Mouse (Mus musculus): ENCODE results near the gene Cdc42bpa. TPM values are rescaled to one million over a fixed set of nuclear protein-coding genes. Genes with fewer than 3 reads are reported as not detected.

The Cdc42bpa gene
- polyA plus RNA-seq, 1 experiment from 2014 or later, result 29.5 TPM

DNA sequence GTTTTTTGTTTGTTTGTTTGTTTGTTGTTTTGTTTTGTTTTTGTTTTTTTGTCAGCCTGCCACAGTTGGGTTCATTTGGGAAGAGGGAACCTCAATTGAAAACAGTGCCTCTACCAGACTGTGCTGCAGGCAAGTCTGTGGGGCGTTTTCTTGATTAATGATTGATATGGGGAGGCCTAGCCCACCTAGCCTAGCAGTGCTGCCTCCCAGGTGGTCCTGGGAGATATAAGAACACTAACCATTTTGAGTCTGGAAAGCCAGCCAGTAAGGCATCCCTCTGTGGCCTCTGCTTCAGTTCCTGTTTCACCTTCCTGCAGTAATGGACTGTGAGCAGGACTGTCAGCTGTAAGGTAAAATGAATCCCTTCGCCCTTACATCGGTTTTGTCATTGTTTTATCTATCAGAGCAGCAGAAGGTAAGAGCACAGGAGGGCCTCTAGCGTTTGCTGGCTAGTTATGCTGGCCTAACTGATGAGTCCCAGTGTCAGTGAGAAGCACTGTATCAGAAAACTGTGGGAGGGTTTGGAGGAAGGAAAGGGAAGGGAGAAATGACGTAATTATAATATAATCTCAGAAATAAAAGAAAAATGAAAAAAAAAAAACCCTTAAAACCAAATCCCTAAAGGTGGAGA is 15.5 kb downstream of the Cdc42bpa start:
- H3K4me3 ChIP-seq (replicated peaks; ENCODE audit: low read depth, low read length), result no peak overlapping the region
- no peak overlapping the region for H3K9ac ChIP-seq (replicated peaks; ENCODE audit: low read length)
- H3K9me3 ChIP-seq (ENCODE audit: control insufficient read depth, low read length), result no peaks in the 10 kb centered on the region
- 85% methylated on average over 5 of the region's 5 CpGs for WGBS
- ATAC-seq (ENCODE audit: low FRiP score, low TSS enrichment), result no peak
- H3K27ac ChIP-seq (replicated peaks; ENCODE audit: low read depth, low read length), result no peak overlapping the region
- H3K4me1 ChIP-seq (ENCODE audit: control insufficient read depth, insufficient read depth, low read length), result no peaks in the 10 kb centered on the region
- H3K27me3 ChIP-seq (ENCODE audit: control insufficient read depth, insufficient read depth, low read length), result no peaks in the 10 kb centered on the region
- no peaks in the 10 kb centered on the region for H3K36me3 ChIP-seq (ENCODE audit: control insufficient read depth, insufficient read depth, low read length)
- no peak overlapping the region for H3K4me2 ChIP-seq (ENCODE audit: low read length)
- DNase-seq, result no peak

GRCm38 (mm10) chr1:179977437-179977836 is 17.2 kb downstream of the Cdc42bpa start:
- H3K9ac ChIP-seq (replicated peaks; ENCODE audit: low read length), result no peak overlapping the region
- 82% methylated on average over 6 of the region's 6 CpGs for WGBS
- no peaks in the 10 kb centered on the region for H3K36me3 ChIP-seq (ENCODE audit: control insufficient read depth, insufficient read depth, low read length)
- H3K27me3 ChIP-seq (ENCODE audit: control insufficient read depth, insufficient read depth, low read length), result no peaks in the 10 kb centered on the region
- ATAC-seq (ENCODE audit: low FRiP score, low TSS enrichment) (no peak), DNase-seq (no peak)
- H3K4me1 ChIP-seq (ENCODE audit: control insufficient read depth, insufficient read depth, low read length), result no peaks in the 10 kb centered on the region
- no peak overlapping the region for H3K4me2 ChIP-seq (ENCODE audit: low read length)
- H3K4me3 ChIP-seq (replicated peaks; ENCODE audit: low read depth, low read length), result no peak overlapping the region
- peaks cover 5% of the 10 kb centered on the region; the same call in 1 of the 2 replicates for H3K9me3 ChIP-seq (ENCODE audit: control insufficient read depth, low read length)
- no peak overlapping the region for H3K27ac ChIP-seq (replicated peaks; ENCODE audit: low read depth, low read length)

DNA sequence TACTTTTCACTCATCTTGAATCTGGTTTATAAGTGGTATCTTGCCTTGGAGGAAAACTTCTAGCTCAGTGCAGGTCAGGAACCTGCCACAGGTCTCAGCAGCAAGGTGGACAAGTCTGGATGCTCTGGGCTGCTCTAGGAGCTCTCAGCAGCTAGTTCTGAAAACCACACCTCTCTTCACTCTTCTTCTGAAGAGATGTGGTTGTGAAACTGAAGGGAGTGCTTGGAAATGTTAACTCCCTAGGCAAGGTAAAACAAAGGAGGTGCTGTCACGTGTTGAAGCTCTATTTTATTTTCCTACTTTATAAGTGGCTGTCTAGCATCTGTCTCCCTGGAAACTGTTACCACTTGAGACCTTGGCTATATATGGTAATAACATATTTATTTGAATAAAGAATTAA is 18.5 kb downstream of the Cdc42bpa start:
- Histone ChIP-seq H3K9me3 (ENCODE audit: control insufficient read depth, low read length) (peaks cover 5% of the 10 kb centered on the region; the same call in 1 of the 2 replicates), H3K4me2 (ENCODE audit: low read length) (no peak overlapping the region), H3K4me1 (ENCODE audit: control insufficient read depth, insufficient read depth, low read length) (no peaks in the 10 kb centered on the region), H3K36me3 (ENCODE audit: control insufficient read depth, insufficient read depth, low read length) (no peaks in the 10 kb centered on the region), H3K9ac (replicated peaks; ENCODE audit: low read length) (no peak overlapping the region), H3K4me3 (replicated peaks; ENCODE audit: low read depth, low read length) (no peak overlapping the region), H3K27me3 (ENCODE audit: control insufficient read depth, insufficient read depth, low read length) (no peaks in the 10 kb centered on the region), H3K27ac (replicated peaks; ENCODE audit: low read depth, low read length) (no peak overlapping the region)
- ATAC-seq (ENCODE audit: low FRiP score, low TSS enrichment) (no peak), DNase-seq (no peak)
- 70% methylated on average over 1 of the region's 1 CpGs for WGBS

DNA sequence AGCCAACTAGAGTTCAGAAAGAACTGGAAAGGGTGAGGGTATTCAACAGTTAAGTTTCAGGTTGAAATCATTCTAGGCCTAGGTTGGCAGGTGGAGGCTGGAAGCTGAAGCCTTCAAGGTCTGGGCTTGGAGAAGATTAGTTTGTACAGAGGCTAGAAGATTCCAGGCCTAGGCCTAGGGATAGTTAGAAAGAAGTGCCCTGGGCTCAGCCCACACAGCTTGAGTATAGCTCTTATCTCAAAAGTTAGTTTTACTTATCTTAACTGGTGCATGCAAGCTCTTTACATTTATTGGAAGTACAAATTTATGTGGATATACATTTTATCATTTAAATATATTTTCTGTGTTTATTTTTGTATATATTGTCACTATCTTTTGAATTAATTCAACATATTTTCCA is 21.4 kb downstream of the Cdc42bpa start:
- Histone ChIP-seq H3K27ac (replicated peaks; ENCODE audit: low read depth, low read length) (no peak overlapping the region), H3K4me1 (ENCODE audit: control insufficient read depth, insufficient read depth, low read length) (no peaks in the 10 kb centered on the region), H3K9me3 (ENCODE audit: control insufficient read depth, low read length) (peaks cover 5% of the 10 kb centered on the region; the same call in 1 of the 2 replicates), H3K4me2 (ENCODE audit: low read length) (no peak overlapping the region), H3K27me3 (ENCODE audit: control insufficient read depth, insufficient read depth, low read length) (no peaks in the 10 kb centered on the region), H3K9ac (replicated peaks; ENCODE audit: low read length) (no peak overlapping the region), H3K4me3 (replicated peaks; ENCODE audit: low read depth, low read length) (no peak overlapping the region), H3K36me3 (ENCODE audit: control insufficient read depth, insufficient read depth, low read length) (no peaks in the 10 kb centered on the region)
- DNase-seq (no peak), ATAC-seq (ENCODE audit: low FRiP score, low TSS enrichment) (no peak)

DNA sequence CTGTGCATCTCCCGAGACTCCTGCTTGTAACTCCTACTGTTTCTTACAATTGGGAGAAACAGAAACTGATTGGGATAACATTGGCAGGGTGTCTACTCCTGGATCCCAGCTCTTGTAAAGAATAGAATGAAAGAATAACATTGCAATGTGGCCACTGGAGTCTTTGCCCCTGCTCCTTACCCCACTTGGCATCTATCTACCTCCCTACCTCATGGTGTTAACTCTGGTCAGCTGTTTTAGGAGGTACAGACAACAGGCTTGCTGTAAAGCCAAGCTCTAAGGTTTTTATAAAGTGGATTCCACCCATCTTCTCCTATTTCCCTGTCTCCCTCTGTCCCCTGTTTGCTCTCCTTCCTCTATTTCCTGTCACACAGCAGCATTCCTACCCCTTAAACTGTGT is 21.9 kb downstream of the Cdc42bpa start:
- ATAC-seq (ENCODE audit: low FRiP score, low TSS enrichment) (no peak), DNase-seq (no peak)
- Histone ChIP-seq H3K36me3 (ENCODE audit: control insufficient read depth, insufficient read depth, low read length) (no peaks in the 10 kb centered on the region), H3K27me3 (ENCODE audit: control insufficient read depth, insufficient read depth, low read length) (no peaks in the 10 kb centered on the region), H3K9me3 (ENCODE audit: control insufficient read depth, low read length) (peaks cover 5% of the 10 kb centered on the region; the same call in 1 of the 2 replicates), H3K9ac (replicated peaks; ENCODE audit: low read length) (no peak overlapping the region), H3K27ac (replicated peaks; ENCODE audit: low read depth, low read length) (no peak overlapping the region), H3K4me3 (replicated peaks; ENCODE audit: low read depth, low read length) (no peak overlapping the region), H3K4me1 (ENCODE audit: control insufficient read depth, insufficient read depth, low read length) (no peaks in the 10 kb centered on the region), H3K4me2 (ENCODE audit: low read length) (no peak overlapping the region)
- 93% methylated on average over 1 of the region's 1 CpGs for WGBS

DNA sequence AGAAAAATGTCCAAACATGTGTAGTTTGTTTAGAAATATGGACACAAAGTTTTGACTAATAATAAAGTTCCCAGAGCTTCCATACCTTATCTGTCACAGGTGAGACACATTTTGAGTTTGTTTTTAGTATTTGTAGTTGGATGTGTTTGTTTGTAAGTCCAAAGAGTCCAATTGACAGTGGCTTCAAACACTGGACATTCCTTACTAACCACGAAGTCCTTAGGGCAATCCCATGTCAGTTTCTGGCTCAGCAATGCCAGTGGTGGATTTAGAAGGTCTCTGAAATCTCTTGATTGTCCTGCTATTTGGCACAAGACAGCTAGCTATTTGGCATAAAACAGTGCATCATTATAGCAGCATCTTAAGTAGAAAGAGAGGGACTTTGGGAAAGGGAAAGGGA is 22.7 kb downstream of the Cdc42bpa start:
- Histone ChIP-seq H3K9ac (replicated peaks; ENCODE audit: low read length) (no peak overlapping the region), H3K9me3 (ENCODE audit: control insufficient read depth, low read length) (peaks cover 5% of the 10 kb centered on the region; the same call in 1 of the 2 replicates), H3K4me2 (ENCODE audit: low read length) (no peak overlapping the region), H3K27ac (replicated peaks; ENCODE audit: low read depth, low read length) (no peak overlapping the region), H3K27me3 (ENCODE audit: control insufficient read depth, insufficient read depth, low read length) (no peaks in the 10 kb centered on the region), H3K4me1 (ENCODE audit: control insufficient read depth, insufficient read depth, low read length) (no peaks in the 10 kb centered on the region), H3K4me3 (replicated peaks; ENCODE audit: low read depth, low read length) (no peak overlapping the region), H3K36me3 (ENCODE audit: control insufficient read depth, insufficient read depth, low read length) (no peaks in the 10 kb centered on the region)
- 98% methylated on average over 1 of the region's 1 CpGs for WGBS
- DNase-seq, result no peak
- no peak for ATAC-seq (ENCODE audit: low FRiP score, low TSS enrichment)

DNA sequence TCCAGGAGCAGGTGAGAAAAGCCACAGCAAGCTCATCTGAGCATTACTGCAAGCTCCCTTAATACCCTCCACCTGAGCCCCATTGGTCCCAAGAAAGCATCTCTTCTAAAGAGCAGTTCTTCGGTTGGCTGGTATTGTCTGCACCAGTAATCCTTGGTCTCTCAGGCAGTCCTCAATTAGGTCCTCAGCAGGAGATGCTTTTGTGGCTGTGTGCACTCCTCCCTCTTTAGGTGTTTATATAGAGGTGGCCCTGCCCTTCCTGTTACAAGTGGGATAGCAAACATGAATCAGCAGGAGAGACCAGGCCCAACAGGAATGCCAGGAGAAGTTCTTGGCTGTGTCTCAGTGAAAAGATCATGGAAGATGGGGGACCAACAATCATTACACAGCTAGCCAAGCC is 23.9 kb downstream of the Cdc42bpa start:
- Histone ChIP-seq H3K27ac (replicated peaks; ENCODE audit: low read depth, low read length) (no peak overlapping the region), H3K27me3 (ENCODE audit: control insufficient read depth, insufficient read depth, low read length) (no peaks in the 10 kb centered on the region), H3K9ac (replicated peaks; ENCODE audit: low read length) (no peak overlapping the region), H3K4me3 (replicated peaks; ENCODE audit: low read depth, low read length) (no peak overlapping the region), H3K4me1 (ENCODE audit: control insufficient read depth, insufficient read depth, low read length) (no peaks in the 10 kb centered on the region), H3K4me2 (ENCODE audit: low read length) (no peak overlapping the region), H3K9me3 (ENCODE audit: control insufficient read depth, low read length) (peaks cover 5% of the 10 kb centered on the region; the same call in 1 of the 2 replicates), H3K36me3 (ENCODE audit: control insufficient read depth, insufficient read depth, low read length) (no peaks in the 10 kb centered on the region)
- DNase-seq (no peak), ATAC-seq (ENCODE audit: low FRiP score, low TSS enrichment) (no peak)
- 42% methylated on average over 1 of the region's 1 CpGs for WGBS

DNA sequence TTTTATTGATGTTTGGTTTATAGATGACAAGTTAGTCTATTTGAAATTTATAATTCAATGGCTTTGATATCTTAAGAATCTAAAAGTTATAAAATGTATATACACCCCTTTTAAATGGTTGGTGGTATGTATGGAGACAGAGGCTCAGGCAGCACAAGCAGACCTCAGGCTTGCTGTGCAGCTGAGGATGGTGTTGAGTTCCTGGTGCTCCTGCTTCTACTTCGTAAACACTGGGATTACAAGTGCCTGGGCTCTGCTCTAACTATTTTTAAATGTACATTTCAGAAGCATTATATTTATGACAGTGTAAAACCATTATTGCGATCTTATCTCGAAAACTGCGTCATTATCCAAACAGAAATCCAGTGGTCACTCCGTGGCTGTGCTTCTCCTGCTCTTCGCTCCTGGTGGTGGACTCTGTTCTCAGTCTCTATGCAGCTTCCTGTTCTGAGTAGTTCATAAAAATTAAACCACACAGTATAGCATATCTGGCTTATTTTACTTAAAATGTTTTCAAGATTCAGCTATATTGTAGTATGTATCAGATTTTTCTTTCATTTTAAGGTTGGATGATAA is 31.5 kb downstream of the Cdc42bpa start:
- Histone ChIP-seq H3K9me3 (ENCODE audit: control insufficient read depth, low read length) (no peaks in the 10 kb centered on the region), H3K4me3 (replicated peaks; ENCODE audit: low read depth, low read length) (no peak overlapping the region), H3K36me3 (ENCODE audit: control insufficient read depth, insufficient read depth, low read length) (no peaks in the 10 kb centered on the region), H3K9ac (replicated peaks; ENCODE audit: low read length) (no peak overlapping the region), H3K27ac (replicated peaks; ENCODE audit: low read depth, low read length) (no peak overlapping the region), H3K4me2 (ENCODE audit: low read length) (no peak overlapping the region), H3K27me3 (ENCODE audit: control insufficient read depth, insufficient read depth, low read length) (no peaks in the 10 kb centered on the region), H3K4me1 (ENCODE audit: control insufficient read depth, insufficient read depth, low read length) (no peaks in the 10 kb centered on the region)
- ATAC-seq (ENCODE audit: low FRiP score, low TSS enrichment), result no peak
- DNase-seq, result no peak
- 89% methylated on average over 6 of the region's 6 CpGs for WGBS

DNA sequence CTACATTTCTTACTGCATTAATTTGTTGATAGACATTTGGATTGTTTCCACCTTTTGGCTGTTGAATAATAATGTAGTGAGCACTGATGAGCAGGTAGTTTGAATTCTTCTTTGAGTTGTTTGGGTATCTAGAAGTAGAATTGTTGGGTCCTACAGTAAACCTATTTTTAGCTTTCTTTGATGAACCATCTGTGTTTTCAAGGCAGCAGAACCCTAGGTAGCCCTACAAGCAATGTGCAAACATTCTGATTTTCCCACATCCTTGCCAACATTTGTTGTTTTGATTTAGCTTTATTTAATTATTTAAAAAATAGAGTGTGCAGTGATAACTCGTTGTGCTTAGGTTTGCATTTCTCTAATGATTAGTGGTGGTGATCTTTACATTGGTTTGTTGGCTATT is 32.0 kb downstream of the Cdc42bpa start:
- Histone ChIP-seq H3K27me3 (ENCODE audit: control insufficient read depth, insufficient read depth, low read length) (no peaks in the 10 kb centered on the region), H3K9me3 (ENCODE audit: control insufficient read depth, low read length) (no peaks in the 10 kb centered on the region), H3K36me3 (ENCODE audit: control insufficient read depth, insufficient read depth, low read length) (no peaks in the 10 kb centered on the region), H3K9ac (replicated peaks; ENCODE audit: low read length) (no peak overlapping the region), H3K4me1 (ENCODE audit: control insufficient read depth, insufficient read depth, low read length) (no peaks in the 10 kb centered on the region), H3K4me3 (replicated peaks; ENCODE audit: low read depth, low read length) (no peak overlapping the region), H3K27ac (replicated peaks; ENCODE audit: low read depth, low read length) (no peak overlapping the region), H3K4me2 (ENCODE audit: low read length) (no peak overlapping the region)
- no peak for DNase-seq
- WGBS, result 90% methylated on average over 1 of the region's 1 CpGs
- no peak for ATAC-seq (ENCODE audit: low FRiP score, low TSS enrichment)
